Mouse (Mus musculus): ENCODE results near the gene Kcna4.

DNA sequence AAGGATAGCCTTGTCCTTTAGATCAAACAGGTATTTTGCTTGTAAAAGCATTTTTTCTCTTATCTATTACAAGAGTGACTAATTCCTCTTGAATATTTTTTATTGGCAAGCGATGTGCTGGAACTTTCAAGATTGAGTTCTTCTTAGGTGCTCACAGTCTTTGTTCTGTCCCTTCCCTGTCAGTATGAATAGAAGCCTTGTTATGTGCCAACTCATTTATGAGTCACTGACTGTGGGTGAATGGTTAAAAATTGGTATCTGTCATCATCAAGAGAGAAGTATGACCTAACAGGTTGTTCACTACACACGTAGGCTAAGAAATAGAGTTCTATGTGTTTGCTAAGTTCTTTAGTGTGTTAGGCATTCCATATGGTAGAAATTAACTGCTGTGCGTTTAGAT lies 50.9 kb downstream of the Kcna4 start:
- no peak for TF ChIP-seq CTCF (IDR thresholded peaks at IDR 0.05; ENCODE audit: borderline replicate concordance, insufficient read depth, low read depth, low read length)
- no peak for TF ChIP-seq POLR2A (IDR thresholded peaks at IDR 0.05; ENCODE audit: borderline replicate concordance, insufficient read depth, low read length)

All from cerebellum, adult 2 months (tissue).